Mouse (Mus musculus) myocyte (in vitro differentiated cells): ENCODE results near the gene Dapk3. TPM values are rescaled to one million over a fixed set of nuclear protein-coding genes. Genes with fewer than 3 reads are reported as not detected.
"Not testable (repeated sequence)": the region's sequence is repeated elsewhere in the genome, so short reads cannot be mapped to it uniquely, and the experiment has no call there.

ENCODE experiments used
- H3K27me3 ChIP-seq: one replicate; pipeline ENCODE4 v1.6.1; 2011; ENCODE audit not compliant: control insufficient read depth, insufficient read depth, insufficient read length
- H3K36me3 ChIP-seq: one replicate; pipeline ENCODE4 v1.6.1; 2011; ENCODE audit not compliant: control insufficient read depth, insufficient read depth
- H3K4me2 ChIP-seq: one replicate; pipeline ENCODE4 v1.6.1; 2011; ENCODE audit warnings: low read depth, control low read depth
- H3K4me3 ChIP-seq: one replicate; pipeline ENCODE4 v1.5.1; 2011; ENCODE audit warnings: mild to moderate bottlenecking, control low read depth, moderate library complexity
- H3K79me2 ChIP-seq: one replicate; pipeline ENCODE4 v1.6.1; 2011; ENCODE audit not compliant: control insufficient read depth, insufficient read depth
- H3ac ChIP-seq: one replicate; pipeline ENCODE4 v1.6.1; 2011; ENCODE audit not compliant: control insufficient read depth, insufficient read length
- CEBPB ChIP-seq: IDR thresholded peaks from 2 replicates; pipeline ENCODE4 v1.6.1; 2011; ENCODE audit warnings: mild to moderate bottlenecking, moderate library complexity; ENCODE audit not compliant: poor library complexity, insufficient read depth, severe bottlenecking
- E2F4 ChIP-seq: IDR thresholded peaks from one replicate; pipeline ENCODE4 v1.6.1; 2011; ENCODE audit warnings: mild to moderate bottlenecking, control low read depth, moderate library complexity; ENCODE audit not compliant: insufficient read depth
- MAX ChIP-seq: IDR thresholded peaks from one replicate; pipeline ENCODE4 v1.6.1; 2011; ENCODE audit warnings: low read depth, mild to moderate bottlenecking, control low read depth
- MYOD1 ChIP-seq, 3 experiments: IDR thresholded peaks; one replicate each; pipeline ENCODE4 v1.6.1; 2011; ENCODE audit warnings: control low read depth in 2 of 3, low read depth in 2 of 3, mild to moderate bottlenecking in 2 of 3, moderate library complexity in 1 of 3; ENCODE audit not compliant: insufficient read length in 2 of 3, control insufficient read depth in 1 of 3
- MYOG ChIP-seq, 3 experiments: IDR thresholded peaks; one replicate each; pipeline ENCODE4 v1.6.1; 2011; ENCODE audit warnings: control low read depth in 2 of 3, low read depth in 2 of 3, mild to moderate bottlenecking in 2 of 3; ENCODE audit not compliant: insufficient read length in 2 of 3, control insufficient read depth in 1 of 3, insufficient read depth in 1 of 3
- POLR2A ChIP-seq: IDR thresholded peaks from one replicate; pipeline ENCODE4 v1.6.1; 2011; ENCODE audit warnings: low read depth, mild to moderate bottlenecking, control low read depth, moderate library complexity; ENCODE audit not compliant: insufficient read length
- POLR2AphosphoS2 ChIP-seq: IDR thresholded peaks from one replicate; pipeline ENCODE4 v1.6.1; 2011; ENCODE audit warnings: low read depth, control low read depth; ENCODE audit not compliant: insufficient read length
- REST ChIP-seq: IDR thresholded peaks from one replicate; pipeline ENCODE4 v1.6.1; 2011; ENCODE audit warnings: mild to moderate bottlenecking, control low read depth, moderate library complexity; ENCODE audit not compliant: insufficient read depth, insufficient read length
- SRF ChIP-seq: IDR thresholded peaks from one replicate; pipeline ENCODE4 v1.6.1; 2011; ENCODE audit warnings: low read depth; ENCODE audit not compliant: control insufficient read depth, insufficient read length
- TCF12 ChIP-seq: IDR thresholded peaks from one replicate; pipeline ENCODE4 v1.6.1; 2011; ENCODE audit warnings: mild to moderate bottlenecking, control low read depth; ENCODE audit not compliant: poor library complexity, insufficient read depth, severe bottlenecking
- TCF3 ChIP-seq: IDR thresholded peaks from one replicate; pipeline ENCODE4 v1.6.1; 2011; ENCODE audit warnings: low read depth, control low read depth; ENCODE audit not compliant: insufficient read length
- USF1 ChIP-seq: IDR thresholded peaks from one replicate; pipeline ENCODE4 v1.6.1; 2011; ENCODE audit warnings: low read depth, mild to moderate bottlenecking, control low read depth, moderate library complexity
- polyA plus RNA-seq: library from polyadenylated mRNA; unstranded; fragments of >200 nt; fragmentation: generic; extraction: Trizol; gene quantifications from one replicate; pipeline ENCODE4 v1.2.1, GENCODE M21; 2012; ENCODE audit warnings: missing spikeins

Gene Dapk3
- polyA plus RNA-seq, 1 experiment = 120 TPM

GRCm38 (mm10) chr10:81202978-81203720, 20.3 kb downstream of the Dapk3 start:
- Histone ChIP-seq H3K4me3 (no peak overlapping the region), H3ac (no peak overlapping the region), H3K27me3 (no peaks in the 10 kb centered on the region), H3K4me2 (peak overlapping the region; percentile 31), H3K36me3 (no peaks in the 10 kb centered on the region), H3K79me2 (no peaks in the 10 kb centered on the region)
- no peak for TF ChIP-seq CEBPB
- peak; percentile 16 for TF ChIP-seq POLR2AphosphoS2

DNA sequence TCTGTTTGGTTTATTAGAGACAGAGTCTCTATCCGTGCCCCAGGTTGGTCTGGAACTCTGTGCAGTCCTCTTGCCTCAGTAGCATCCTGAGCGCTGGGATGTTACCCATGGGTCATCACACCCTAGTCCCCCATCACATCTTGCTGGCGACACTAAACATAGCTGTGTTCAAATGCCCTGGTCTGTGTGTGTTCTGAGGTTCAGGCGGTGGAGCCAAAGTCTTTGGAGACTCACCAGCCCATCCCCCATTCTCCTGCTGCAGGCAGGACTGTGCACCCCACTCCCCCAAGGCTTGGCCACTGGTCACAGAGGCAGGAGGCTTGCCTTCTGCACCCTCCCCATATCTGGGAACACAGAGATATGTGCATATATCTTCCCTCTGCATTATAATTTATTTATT, 21.3 kb downstream of the Dapk3 start:
- Histone ChIP-seq H3K4me3 (no peak overlapping the region), H3K4me2 (no peak overlapping the region), H3K27me3 (no peaks in the 10 kb centered on the region), H3K79me2 (no peaks in the 10 kb centered on the region), H3K36me3 (no peaks in the 10 kb centered on the region), H3ac (no peak overlapping the region)
- TF ChIP-seq TCF3 (no peak), CEBPB (no peak)

- Histone ChIP-seq H3ac (no peak overlapping the region), H3K36me3 (no peaks in the 10 kb centered on the region), H3K27me3 (peaks cover 14% of the 10 kb centered on the region), H3K79me2 (no peaks in the 10 kb centered on the region), H3K4me3 (no peak overlapping the region), H3K4me2 (no peak overlapping the region)
- no peak for TF ChIP-seq CEBPB
- no peak for TF ChIP-seq TCF3
- TF ChIP-seq USF1 = no peak
- no peak for TF ChIP-seq POLR2AphosphoS2
- no peak for TF ChIP-seq POLR2A
- TF ChIP-seq TCF12 = no peak
- TF ChIP-seq MAX = no peak
- TF ChIP-seq E2F4 = no peak
- TF ChIP-seq SRF = no peak
- TF ChIP-seq REST = no peak
- TF ChIP-seq MYOD1 (IDR thresholded peaks at IDR 0.05; ENCODE audit: control insufficient read depth in 1 of 3, insufficient read length in 2 of 3, low read depth in 2 of 3) = no peak
- no peak for TF ChIP-seq MYOG (IDR thresholded peaks at IDR 0.05; ENCODE audit: control insufficient read depth in 1 of 3, insufficient read depth in 1 of 3, insufficient read length in 2 of 3, low read depth in 2 of 3)
These were observed 27.3 kb downstream of the Dapk3 start for GRCm38 (mm10) chr10:81210154-81210553.

- Histone ChIP-seq H3K4me3 (no peak overlapping the region), H3K27me3 (peaks cover 14% of the 10 kb centered on the region), H3K36me3 (no peaks in the 10 kb centered on the region), H3K79me2 (no peaks in the 10 kb centered on the region), H3ac (no peak overlapping the region), H3K4me2 (no peak overlapping the region)
- no peak for TF ChIP-seq MYOD1 (IDR thresholded peaks at IDR 0.05; ENCODE audit: control insufficient read depth in 1 of 3, insufficient read length in 2 of 3, low read depth in 2 of 3)
- TF ChIP-seq REST = no peak
- TF ChIP-seq MAX = no peak
- no peak for TF ChIP-seq MYOG (IDR thresholded peaks at IDR 0.05; ENCODE audit: control insufficient read depth in 1 of 3, insufficient read depth in 1 of 3, insufficient read length in 2 of 3, low read depth in 2 of 3)
- TF ChIP-seq TCF12 = no peak
- no peak for TF ChIP-seq POLR2A
- TF ChIP-seq POLR2AphosphoS2 = no peak
- TF ChIP-seq CEBPB = no peak
- TF ChIP-seq SRF = no peak
- TF ChIP-seq USF1 = no peak
- TF ChIP-seq TCF3 = no peak
- no peak for TF ChIP-seq E2F4
These were observed 33.5 kb downstream of the Dapk3 start for GRCm38 (mm10) chr10:81216260-81216659.

DNA sequence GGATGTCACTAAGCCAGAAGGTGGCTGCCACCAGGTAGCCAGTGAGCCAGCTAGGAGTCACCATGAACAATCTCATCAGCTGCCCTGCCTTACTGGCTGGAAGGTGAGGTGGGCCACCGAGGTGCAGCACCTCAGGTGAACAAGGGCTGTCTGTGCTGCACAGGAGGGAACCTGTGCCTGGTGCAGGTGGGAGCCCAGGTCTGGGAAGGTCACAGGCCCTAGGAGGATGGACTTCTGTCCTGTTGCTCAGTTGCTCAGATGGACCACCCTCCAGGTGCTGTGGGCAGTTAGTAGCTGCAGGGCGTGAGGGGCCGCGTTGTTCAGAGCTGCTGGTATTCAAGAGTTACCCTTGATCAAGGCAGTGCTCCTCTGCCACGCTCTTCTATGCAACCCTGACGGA, 34.0 kb downstream of the Dapk3 start:
- Histone ChIP-seq H3K27me3 (peaks cover 14% of the 10 kb centered on the region), H3K4me3 (no peak overlapping the region), H3K4me2 (no peak overlapping the region), H3ac (no peak overlapping the region), H3K36me3 (no peaks in the 10 kb centered on the region), H3K79me2 (no peaks in the 10 kb centered on the region)
- TF ChIP-seq SRF = no peak
- no peak for TF ChIP-seq CEBPB
- no peak for TF ChIP-seq MYOG (IDR thresholded peaks at IDR 0.05; ENCODE audit: control insufficient read depth in 1 of 3, insufficient read depth in 1 of 3, insufficient read length in 2 of 3, low read depth in 2 of 3)
- TF ChIP-seq POLR2AphosphoS2 = no peak
- no peak for TF ChIP-seq MYOD1 (IDR thresholded peaks at IDR 0.05; ENCODE audit: control insufficient read depth in 1 of 3, insufficient read length in 2 of 3, low read depth in 2 of 3)
- TF ChIP-seq USF1 = no peak
- TF ChIP-seq E2F4 = no peak
- TF ChIP-seq POLR2A = no peak
- TF ChIP-seq TCF12 = no peak
- no peak for TF ChIP-seq TCF3
- no peak for TF ChIP-seq MAX
- TF ChIP-seq REST = no peak

GRCm38 (mm10) chr10:81217267-81217666, 34.5 kb downstream of the Dapk3 start:
- H3K4me3 ChIP-seq, H3K79me2 ChIP-seq, H3K36me3 ChIP-seq, H3ac ChIP-seq, H3K4me2 ChIP-seq: not testable (repeated sequence)
- peaks cover 14% of the 10 kb centered on the region for H3K27me3 ChIP-seq
